Mouse (Mus musculus): ENCODE results near the gene Fbxl15. TPM values are rescaled to one million over a fixed set of nuclear protein-coding genes. Genes with fewer than 3 reads are reported as not detected.

Gene Fbxl15
- polyA plus RNA-seq, 1 experiment = 21.5 TPM

GRCm38 (mm10) chr19:46331326-46331725 is 3.3 kb downstream of the Fbxl15 start:
- Histone ChIP-seq H3K4me3 (ENCODE audit: control insufficient read depth, low read depth, low read length) (no peak overlapping the region), H3K27me3 (ENCODE audit: control insufficient read depth, insufficient read depth, low read length) (no peaks in the 10 kb centered on the region), H3K4me1 (ENCODE audit: control insufficient read depth, insufficient read depth, low read length) (peaks cover 16% of the 10 kb centered on the region), H3K27ac (ENCODE audit: control insufficient read depth, insufficient read depth, low read depth, low read length) (no peak overlapping the region), H3K36me3 (ENCODE audit: control insufficient read depth, insufficient read depth, low read length) (no peaks in the 10 kb centered on the region)
- no peak for TF ChIP-seq POLR2A (IDR thresholded peaks at IDR 0.05; ENCODE audit: control insufficient read depth, low read depth, low read length)
- no peak for TF ChIP-seq CTCF (IDR thresholded peaks at IDR 0.05; ENCODE audit: control insufficient read depth, insufficient read depth, insufficient replicate concordance, low read depth, low read length)

GRCm38 (mm10) chr19:46331936-46332335 is 4.0 kb downstream of the Fbxl15 start:
- Histone ChIP-seq H3K36me3 (ENCODE audit: control insufficient read depth, insufficient read depth, low read length) (no peaks in the 10 kb centered on the region), H3K27me3 (ENCODE audit: control insufficient read depth, insufficient read depth, low read length) (no peaks in the 10 kb centered on the region), H3K4me3 (ENCODE audit: control insufficient read depth, low read depth, low read length) (no peak overlapping the region), H3K27ac (ENCODE audit: control insufficient read depth, insufficient read depth, low read depth, low read length) (no peak overlapping the region), H3K4me1 (ENCODE audit: control insufficient read depth, insufficient read depth, low read length) (peaks cover 10% of the 10 kb centered on the region)
- no peak for TF ChIP-seq CTCF (IDR thresholded peaks at IDR 0.05; ENCODE audit: control insufficient read depth, insufficient read depth, insufficient replicate concordance, low read depth, low read length)
- no peak for TF ChIP-seq POLR2A (IDR thresholded peaks at IDR 0.05; ENCODE audit: control insufficient read depth, low read depth, low read length)

- no peak for TF ChIP-seq CTCF (IDR thresholded peaks at IDR 0.05; ENCODE audit: control insufficient read depth, insufficient read depth, insufficient replicate concordance, low read depth, low read length)
- no peak for TF ChIP-seq POLR2A (IDR thresholded peaks at IDR 0.05; ENCODE audit: control insufficient read depth, low read depth, low read length)
- H3K36me3 ChIP-seq (ENCODE audit: control insufficient read depth, insufficient read depth, low read length) = no peaks in the 10 kb centered on the region
- no peaks in the 10 kb centered on the region for H3K27me3 ChIP-seq (ENCODE audit: control insufficient read depth, insufficient read depth, low read length)
- peaks cover 8% of the 10 kb centered on the region for H3K4me1 ChIP-seq (ENCODE audit: control insufficient read depth, insufficient read depth, low read length)
- H3K4me3 ChIP-seq (ENCODE audit: control insufficient read depth, low read depth, low read length) = no peak overlapping the region
- H3K27ac ChIP-seq (ENCODE audit: control insufficient read depth, insufficient read depth, low read depth, low read length) = no peak overlapping the region
These were observed 4.8 kb downstream of the Fbxl15 start for GRCm38 (mm10) chr19:46332721-46333339.

- TF ChIP-seq POLR2A (IDR thresholded peaks at IDR 0.05; ENCODE audit: control insufficient read depth, low read depth, low read length) (no peak), CTCF (IDR thresholded peaks at IDR 0.05; ENCODE audit: control insufficient read depth, insufficient read depth, insufficient replicate concordance, low read depth, low read length) (no peak)
- H3K4me3 ChIP-seq (ENCODE audit: control insufficient read depth, low read depth, low read length) = no peak overlapping the region
- no peaks in the 10 kb centered on the region for H3K36me3 ChIP-seq (ENCODE audit: control insufficient read depth, insufficient read depth, low read length)
- H3K27me3 ChIP-seq (ENCODE audit: control insufficient read depth, insufficient read depth, low read length) = no peaks in the 10 kb centered on the region
- no peak overlapping the region for H3K27ac ChIP-seq (ENCODE audit: control insufficient read depth, insufficient read depth, low read depth, low read length)
- peaks cover 13% of the 10 kb centered on the region for H3K4me1 ChIP-seq (ENCODE audit: control insufficient read depth, insufficient read depth, low read length)
These were observed 5.9 kb downstream of the Fbxl15 start for GRCm38 (mm10) chr19:46333906-46334305.

GRCm38 (mm10) chr19:46337719-46338330 is 9.8 kb downstream of the Fbxl15 start:
- Histone ChIP-seq H3K27ac (ENCODE audit: control insufficient read depth, insufficient read depth, low read depth, low read length) (no peak overlapping the region), H3K27me3 (ENCODE audit: control insufficient read depth, insufficient read depth, low read length) (no peaks in the 10 kb centered on the region), H3K4me3 (ENCODE audit: control insufficient read depth, low read depth, low read length) (peak overlapping the region; percentile 87), H3K4me1 (ENCODE audit: control insufficient read depth, insufficient read depth, low read length) (peaks cover 16% of the 10 kb centered on the region), H3K36me3 (ENCODE audit: control insufficient read depth, insufficient read depth, low read length) (no peaks in the 10 kb centered on the region)
- TF ChIP-seq POLR2A (IDR thresholded peaks at IDR 0.05; ENCODE audit: control insufficient read depth, low read depth, low read length) (no peak), CTCF (IDR thresholded peaks at IDR 0.05; ENCODE audit: control insufficient read depth, insufficient read depth, insufficient replicate concordance, low read depth, low read length) (no peak)

- Histone ChIP-seq H3K4me3 (ENCODE audit: control insufficient read depth, low read depth, low read length) (peak within 1 kb of the TSS; percentile 87), H3K27ac (ENCODE audit: control insufficient read depth, insufficient read depth, low read depth, low read length) (peak within 1 kb of the TSS; percentile 16; the same call in 1 of the 2 replicates), H3K36me3 (ENCODE audit: control insufficient read depth, insufficient read depth, low read length) (no peaks in the 10 kb centered on the region), H3K4me1 (ENCODE audit: control insufficient read depth, insufficient read depth, low read length) (peaks cover 16% of the 10 kb centered on the region), H3K27me3 (ENCODE audit: control insufficient read depth, insufficient read depth, low read length) (no peaks in the 10 kb centered on the region)
- TF ChIP-seq CTCF (IDR thresholded peaks at IDR 0.05; ENCODE audit: control insufficient read depth, insufficient read depth, insufficient replicate concordance, low read depth, low read length) (no peak), POLR2A (IDR thresholded peaks at IDR 0.05; ENCODE audit: control insufficient read depth, low read depth, low read length) (peak; percentile 29; the same call in 1 of the 2 replicates)
These were observed 10.4 kb downstream of the Fbxl15 start, which contains the start of gene Cuedc2 for GRCm38 (mm10) chr19:46338331-46338936. Gene Cuedc2, minus strand, starts transcription at chr19:46338702.

- peaks cover 16% of the 10 kb centered on the region for H3K4me1 ChIP-seq (ENCODE audit: control insufficient read depth, insufficient read depth, low read length)
- peak overlapping the region; percentile 16; the same call in 1 of the 2 replicates for H3K27ac ChIP-seq (ENCODE audit: control insufficient read depth, insufficient read depth, low read depth, low read length)
- no peak for TF ChIP-seq POLR2A (IDR thresholded peaks at IDR 0.05; ENCODE audit: control insufficient read depth, low read depth, low read length)
- peak overlapping the region; percentile 87 for H3K4me3 ChIP-seq (ENCODE audit: control insufficient read depth, low read depth, low read length)
- no peaks in the 10 kb centered on the region for H3K36me3 ChIP-seq (ENCODE audit: control insufficient read depth, insufficient read depth, low read length)
- no peaks in the 10 kb centered on the region for H3K27me3 ChIP-seq (ENCODE audit: control insufficient read depth, insufficient read depth, low read length)
These were observed 10.9 kb downstream of the Fbxl15 start for GRCm38 (mm10) chr19:46338942-46339286.

All from testis, adult 2 months (tissue).